ENCODE assay signal across 9 mouse cellular contexts in the genomic region with DNA sequence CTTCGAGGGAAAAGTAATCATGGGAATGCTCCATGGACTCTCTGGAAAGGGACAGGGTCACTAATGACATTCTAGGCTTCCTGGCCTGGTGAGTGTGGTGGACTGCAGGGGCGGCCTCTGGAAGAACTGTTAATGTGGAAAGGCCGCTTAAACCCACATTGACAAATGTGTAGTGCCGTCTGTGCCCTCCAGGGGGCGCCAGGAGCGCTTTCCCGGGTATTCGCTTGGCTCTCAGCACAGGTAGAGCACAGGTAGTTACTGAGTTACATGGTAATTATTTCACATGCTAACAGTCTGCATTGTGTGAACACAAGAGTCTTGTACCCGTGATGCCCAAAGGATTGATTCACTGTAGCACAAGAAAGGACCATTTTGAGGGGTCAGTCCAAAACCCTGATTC. TPM values are rescaled to one million over a fixed set of nuclear protein-coding genes. Genes with fewer than 3 reads are reported as not detected.
DNase-seq lines count a peak whose midpoint lies in the region; ATAC-seq and TF ChIP-seq lines count a peak whose summit lies in the region.
"Had no signal": no experiment of that assay in that cellular context is flagged by ENCODE, and none has a peak within 500 bp of the region (broad histone marks: within the 10 kb centered on the region; RNA-seq: fewer than 3 reads in every experiment).

No protein-coding gene starts in this region.

- intact Hi-C loops in gastrocnemius, adult 2 months (cut with DNase I) = no loop called here
- intact Hi-C loops in gastrocnemius, postnatal 14 days (cut with DNase I; ENCODE audit: low total_unique reads) = no loop called here

- H3K4me2 ChIP-seq in lung, postnatal 0 days (replicated peaks; ENCODE audit: low read depth, low read length) = no peak overlapping the region
- H3K4me2 ChIP-seq in midbrain, embryonic 13.5 days (replicated peaks) = no peak overlapping the region
- H3K4me2 ChIP-seq: stomach, embryonic 15.5 days had no signal

- no peak for TF ChIP-seq EP300 in lung, postnatal 0 days (IDR thresholded peaks at IDR 0.05)

- ATAC-seq in lung, postnatal 0 days = no peak
- ATAC-seq in midbrain, embryonic 13.5 days = no peak

- H3K36me3 ChIP-seq in lung, postnatal 0 days (ENCODE audit: insufficient read depth, low read length) = no peaks in the 10 kb centered on the region
- H3K36me3 ChIP-seq in midbrain, embryonic 13.5 days = no peaks in the 10 kb centered on the region
- H3K36me3 ChIP-seq: stomach, embryonic 15.5 days had no signal

- WGBS in lung, postnatal 0 days = 29% methylated on average over 9 of the region's 9 CpGs
- WGBS in midbrain, embryonic 13.5 days = 43% methylated on average over 9 of the region's 9 CpGs

- DNase-seq in gastrocnemius, adult 2 months = peak; percentile 32
- no peak for DNase-seq in gastrocnemius, postnatal 4 days (ENCODE audit: low spot score in 2 of 2)
- peak; percentile 35 to 58 for DNase-seq in CD8-positive naive resting alpha-beta T cell, adult 2 months (ENCODE audit: low read depth in 2 of 2, low spot score in 2 of 2)
- DNase-seq in cerebellum, adult 9-11 months = peak; percentile 23
- no peak for DNase-seq in lung, postnatal 0 days (ENCODE audit: low spot score)
- DNase-seq in layer of hippocampus, adult 18-20 months (ENCODE audit: low spot score in 2 of 2) = no peak
- DNase-seq in gastrocnemius, postnatal 14 days = no peak

- H3K9ac ChIP-seq in lung, postnatal 0 days (replicated peaks; ENCODE audit: low read depth) = no peak overlapping the region
- no peak overlapping the region for H3K9ac ChIP-seq in midbrain, embryonic 13.5 days (replicated peaks)
- H3K9ac ChIP-seq: stomach, embryonic 15.5 days had no signal

- H3K9me3 ChIP-seq in lung, postnatal 0 days (ENCODE audit: low read length) = no peaks in the 10 kb centered on the region
- no peaks in the 10 kb centered on the region for H3K9me3 ChIP-seq in midbrain, embryonic 13.5 days
- H3K9me3 ChIP-seq: stomach, embryonic 15.5 days had no signal

- 0 out of 2 replicates have a peak, but pooled peaks cover 5% of the 10 kb centered on the region for H3K27me3 ChIP-seq in lung, postnatal 0 days (replicated peaks; ENCODE audit: insufficient read depth, low read length)
- H3K27me3 ChIP-seq in midbrain, embryonic 13.5 days = no peaks in the 10 kb centered on the region
- H3K27me3 ChIP-seq: stomach, embryonic 15.5 days had no signal

- H3K4me1 ChIP-seq in lung, postnatal 0 days (ENCODE audit: insufficient read depth, low read depth, low read length) = no peaks in the 10 kb centered on the region
- peaks cover 32% of the 10 kb centered on the region for H3K4me1 ChIP-seq in midbrain, embryonic 13.5 days (replicated peaks)

- no peak overlapping the region for H3K27ac ChIP-seq in gastrocnemius, adult 2 months
- H3K27ac ChIP-seq in lung, postnatal 0 days (ENCODE audit: low read length) = no peak overlapping the region
- H3K27ac ChIP-seq in midbrain, embryonic 13.5 days = no peak overlapping the region
- H3K27ac ChIP-seq: stomach, embryonic 15.5 days had no signal

- H3K4me3 ChIP-seq in gastrocnemius, adult 2 months = no peak overlapping the region
- no peak overlapping the region for H3K4me3 ChIP-seq in lung, postnatal 0 days (ENCODE audit: low read depth, low read length)
- H3K4me3 ChIP-seq in midbrain, embryonic 13.5 days (replicated peaks) = no peak overlapping the region
- H3K4me3 ChIP-seq: stomach, embryonic 15.5 days had no signal

- peak; percentile 66 for TF ChIP-seq CTCF in gastrocnemius, adult 2 months (IDR thresholded peaks at IDR 0.05)
- TF ChIP-seq CTCF in lung, postnatal 0 days (IDR thresholded peaks at IDR 0.05) = peak; percentile 70

RNA-seq across cellular contexts. Expression of a gene that starts 21.0 kb away (rescaled TPM):
- total RNA-seq in gastrocnemius, adult 2 months (2021) = not detected
- total RNA-seq in gastrocnemius, postnatal 4 days (2021) = under 1 TPM; 0.12 to 0.13 TPM
- polyA plus RNA-seq in lung, postnatal 0 days (2015; fragmentation: Nextera tagmentation; extraction: Ambion mirVana) = 0.02 TPM in 1 of 2 replicates, not detected in the other
- 5.5 and 6.6 TPM in 2 replicates for polyA plus RNA-seq in midbrain, embryonic 13.5 days (2015; fragmentation: Nextera tagmentation; extraction: Ambion mirVana)
- total RNA-seq in layer of hippocampus, adult 18-20 months (2021) = 10 to 100 TPM; 16.2 to 16.3 TPM
- total RNA-seq in gastrocnemius, postnatal 14 days (2021) = under 1 TPM in 1 of 2 experiments, not detected in 1; 0.07 TPM

RNA-seq across cellular contexts. Expression of a gene that starts 47.1 kb away (rescaled TPM):
- total RNA-seq in gastrocnemius, adult 2 months (2021) = under 1 TPM; 0.17 to 0.41 TPM
- under 1 TPM; 0.21 to 0.78 TPM for total RNA-seq in gastrocnemius, postnatal 4 days (2021)
- 10.4 and 11.6 TPM in 2 replicates for polyA plus RNA-seq in lung, postnatal 0 days (2015; fragmentation: Nextera tagmentation; extraction: Ambion mirVana)
- 3.6 and 4.0 TPM in 2 replicates for polyA plus RNA-seq in midbrain, embryonic 13.5 days (2015; fragmentation: Nextera tagmentation; extraction: Ambion mirVana)
- total RNA-seq in layer of hippocampus, adult 18-20 months (2021) = 1 to 10 TPM; 5.7 to 8.3 TPM
- under 1 TPM; 0.16 to 0.45 TPM for total RNA-seq in gastrocnemius, postnatal 14 days (2021)

RNA-seq across cellular contexts. Expression of a gene that starts 50.8 kb away (rescaled TPM):
- total RNA-seq in gastrocnemius, adult 2 months (2021) = 10 to 100 TPM; 37.7 to 41.1 TPM
- 10 to 100 TPM; 32.4 to 32.5 TPM for total RNA-seq in gastrocnemius, postnatal 4 days (2021)
- polyA plus RNA-seq in lung, postnatal 0 days (2015; fragmentation: Nextera tagmentation; extraction: Ambion mirVana) = 26.5 and 34.9 TPM in 2 replicates
- 13.0 and 14.5 TPM in 2 replicates for polyA plus RNA-seq in midbrain, embryonic 13.5 days (2015; fragmentation: Nextera tagmentation; extraction: Ambion mirVana)
- 10 to 100 TPM; 64.0 to 76.3 TPM for total RNA-seq in layer of hippocampus, adult 18-20 months (2021)
- total RNA-seq in gastrocnemius, postnatal 14 days (2021) = 10 to 100 TPM; 27.8 to 28.7 TPM

Comparison
In these comparisons a context has a peak if more than half of its experiments do, and no peak if none do; other contexts are left out.
1. DNase-seq: peak in gastrocnemius, adult 2 months (single experiment), CD8-positive naive resting alpha-beta T cell, adult 2 months (2 of 2) and cerebellum, adult 9-11 months (single experiment); none in gastrocnemius, postnatal 4 days (0 of 2), lung, postnatal 0 days (single experiment), layer of hippocampus, adult 18-20 months (0 of 2) and gastrocnemius, postnatal 14 days (single experiment).
2. RNA of a gene that starts 21.0 kb away (total RNA-seq): 16.2 to 16.3 TPM in layer of hippocampus, adult 18-20 months; 0.12 to 0.13 TPM in gastrocnemius, postnatal 4 days, 0.07 TPM in gastrocnemius, postnatal 14 days and not detected in gastrocnemius, adult 2 months; every median in the first group is over 10 times any median in the second.